Mouse (Mus musculus) mouse embryonic stem cell (cell line): ENCODE measurements around the gene Slc44a5.

Experiments
- in situ Hi-C, 2 experiments: fragments of 300-500 bp; cut with MboI; formaldehyde crosslinking; loops; 1 replicate in 1 of 2; 3 replicates in 1 of 2; pipeline ENCODE4 v1.14.3; 2019 to 2020; ENCODE audit warnings: low sequenced_read_pairs in 2 of 2, low pct_unique_long_range_greater_than_20kb in 1 of 2, mixed read lengths in 1 of 2; ENCODE audit not compliant: unreplicated experiment in 1 of 2

Gene Slc44a5

DNA sequence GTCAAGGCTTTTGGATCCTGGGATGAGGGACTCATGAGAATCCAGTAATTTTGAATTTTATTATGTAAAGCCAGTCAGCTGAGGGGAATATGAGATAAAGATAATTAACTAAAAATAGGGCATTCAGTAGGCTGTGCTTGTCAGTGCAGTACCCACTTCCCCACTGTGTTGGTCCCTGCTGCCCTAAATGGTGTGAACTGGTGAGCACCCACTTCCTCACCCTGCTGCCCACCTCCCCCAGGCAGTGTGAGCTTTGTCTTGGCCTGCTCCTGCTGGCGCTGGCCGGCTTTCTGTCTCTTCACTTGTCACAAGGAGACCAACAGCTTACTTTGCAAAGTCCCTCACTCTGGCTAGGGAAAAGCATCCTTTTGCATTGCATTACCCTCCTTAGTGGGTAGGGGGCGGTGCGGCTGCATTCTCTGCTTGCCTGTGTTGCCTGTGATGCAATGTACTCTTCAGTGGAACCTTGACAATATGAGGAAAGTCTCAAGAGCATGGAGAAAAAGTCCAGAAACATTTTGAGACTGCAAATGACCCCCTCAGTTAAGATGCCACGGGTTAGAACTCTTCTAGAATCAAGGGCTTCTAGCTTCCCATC, 344.5 kb downstream of the Slc44a5 start:
- in situ Hi-C loops, result loop anchor here (5.0 to 25.0 kb wide), 2 partner anchors 245 to 255 kb away; no protein-coding TSS in a partner anchor
